Mouse (Mus musculus) activated CD4-positive, CD25-positive, alpha-beta regulatory T cell, adult 4 months (primary cell): Measurements from ENCODE around the gene Rxfp4. TPM values are rescaled to one million over a fixed set of nuclear protein-coding genes. Genes with fewer than 3 reads are reported as not detected.
A peak's percentile ranks its signal among the peaks of the same experiment; 100 is the strongest.

Source experiments
- ATAC-seq: one replicate; pipeline ENCODE4 v1.8.0; 2017
- polyA plus RNA-seq, 2 experiments: library from polyadenylated mRNA; unstranded; fragments of 100-300 nt; shearing (Covaris generic); gene quantifications; one replicate each; pipeline ENCODE4 v1.2.1; 2017

The Rxfp4 gene
- polyA plus RNA-seq: not detected

DNA sequence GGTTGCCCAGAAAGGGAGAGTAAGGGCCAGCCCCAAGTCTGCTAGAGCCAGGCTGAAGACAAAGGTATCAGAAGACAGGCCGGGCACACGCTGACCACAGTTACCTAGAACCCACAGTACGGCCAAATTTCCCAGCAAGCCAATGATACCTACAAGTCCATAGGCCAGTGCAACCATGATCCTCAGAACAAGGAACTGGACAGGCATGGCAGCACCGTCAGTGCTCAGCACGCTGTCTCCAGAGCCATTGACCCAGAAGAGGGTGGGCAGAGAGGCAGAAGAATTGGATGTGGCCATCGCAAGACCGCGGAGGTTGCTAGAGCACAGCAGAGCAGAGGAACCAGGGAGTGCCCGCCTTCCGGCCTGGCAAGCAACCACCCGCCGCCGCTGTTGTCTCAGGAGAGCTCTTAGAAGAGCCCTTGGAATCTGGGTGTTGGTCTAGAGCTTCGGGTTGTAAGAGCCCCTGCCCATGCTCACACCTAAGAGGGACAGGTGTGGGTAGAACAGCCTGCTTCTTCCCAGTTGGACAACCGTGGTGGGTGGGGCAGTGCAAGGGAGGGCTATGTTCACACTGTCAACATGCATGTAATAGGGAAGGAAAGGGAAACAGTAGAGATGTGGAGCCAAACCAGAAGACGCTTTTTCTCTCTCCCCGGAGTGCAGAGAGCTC is at the start of gene Rxfp4:
Gene Rxfp4 (minus strand): TSS at position 297 of the 670 bp plus-strand sequence.
- no peak for ATAC-seq

DNA sequence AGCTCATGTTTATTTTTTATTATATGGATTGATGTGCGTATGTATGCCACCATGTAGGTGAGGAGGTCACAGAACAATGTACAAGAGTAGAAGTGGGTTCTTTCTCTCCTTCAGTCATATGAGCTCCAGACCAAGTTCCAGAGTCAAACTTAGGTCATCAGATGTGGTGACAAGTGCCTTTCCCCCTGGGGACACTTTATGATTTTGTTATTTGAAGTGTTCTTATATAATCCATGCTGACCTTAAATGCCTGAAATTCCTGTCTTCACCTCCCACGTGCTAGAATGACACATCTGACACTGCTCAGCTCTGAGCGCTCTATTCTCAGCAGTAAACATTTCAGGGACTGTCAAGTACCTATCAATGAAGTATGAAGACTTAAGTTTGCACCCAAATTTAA is 48.3 kb upstream of the Rxfp4 start:
- ATAC-seq: no peak

- ATAC-seq: no peak
Observed at GRCm38 (mm10) chr3:88700247-88700646, 47.3 kb upstream of the Rxfp4 start.

GRCm38 (mm10) chr3:88698834-88699233 is 45.9 kb upstream of the Rxfp4 start:
- no peak for ATAC-seq

DNA sequence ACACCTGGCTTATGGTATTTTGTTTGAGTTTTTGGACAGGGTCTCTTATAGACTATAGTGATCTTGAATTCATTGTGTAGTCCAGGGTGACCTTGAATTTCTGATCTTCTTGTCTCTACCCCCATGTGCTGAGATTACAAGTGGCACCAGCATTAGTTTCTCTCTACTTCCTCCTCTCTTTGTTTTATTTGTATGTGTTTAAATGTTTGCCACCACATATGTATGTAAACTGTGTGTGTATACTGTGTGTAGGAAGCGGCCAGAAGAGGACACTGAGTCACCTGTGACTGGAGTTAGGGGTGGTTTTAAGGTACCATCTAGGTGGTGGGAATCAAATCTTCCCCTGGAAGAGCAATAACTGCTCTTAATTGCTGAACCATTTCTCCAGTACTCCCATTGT is 45.1 kb upstream of the Rxfp4 start:
- ATAC-seq: no peak

GRCm38 (mm10) chr3:88695545-88695944 is 42.6 kb upstream of the Rxfp4 start:
- ATAC-seq: no peak

- no peak for ATAC-seq
Observed at GRCm38 (mm10) chr3:88689079-88689478, 36.1 kb upstream of the Rxfp4 start.

DNA sequence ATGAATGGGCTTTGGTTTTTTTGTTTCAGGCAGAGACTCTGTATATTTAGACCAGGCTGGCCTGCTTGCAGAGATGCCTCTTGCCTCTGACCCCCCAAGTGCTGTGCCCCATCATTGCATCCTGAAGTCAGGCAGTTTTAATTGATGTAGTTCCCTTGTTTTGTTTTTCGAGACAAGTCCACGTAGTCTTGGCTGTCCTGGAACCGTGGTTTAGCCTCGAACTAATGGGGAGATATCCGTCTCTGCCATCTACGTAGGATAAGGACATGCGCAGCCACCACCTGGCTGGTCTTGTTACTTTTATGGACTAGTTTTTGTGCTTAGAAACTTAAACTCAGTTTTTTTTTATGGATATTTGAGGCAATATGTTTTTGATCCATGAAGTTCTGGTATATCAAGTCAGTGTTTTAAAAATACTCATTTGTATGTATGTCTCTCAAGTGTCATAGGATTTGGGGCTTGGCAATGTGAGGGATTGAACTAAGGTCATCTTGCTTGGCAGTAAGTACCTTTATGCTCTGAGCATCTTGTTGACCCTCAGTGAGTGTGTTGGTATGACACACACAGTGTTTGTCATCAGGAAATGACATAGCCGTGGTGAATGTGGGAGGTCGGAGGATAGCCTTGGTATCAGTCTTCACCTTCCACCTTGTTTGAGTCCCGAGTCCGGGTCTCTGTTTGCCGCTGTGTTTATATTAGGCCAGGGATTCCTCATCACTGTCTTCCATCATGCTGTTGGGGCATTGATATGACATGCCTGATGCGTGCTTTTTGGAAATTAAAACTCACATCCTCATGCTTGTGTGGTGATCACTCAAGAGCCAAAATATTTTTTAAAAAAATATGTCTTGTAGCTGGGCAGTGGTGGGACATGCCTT is 34.0 kb upstream of the Rxfp4 start:
- ATAC-seq: no peak

- peak; percentile 0 for ATAC-seq
Observed at GRCm38 (mm10) chr3:88685958-88686451, 33.1 kb upstream of the Rxfp4 start.

DNA sequence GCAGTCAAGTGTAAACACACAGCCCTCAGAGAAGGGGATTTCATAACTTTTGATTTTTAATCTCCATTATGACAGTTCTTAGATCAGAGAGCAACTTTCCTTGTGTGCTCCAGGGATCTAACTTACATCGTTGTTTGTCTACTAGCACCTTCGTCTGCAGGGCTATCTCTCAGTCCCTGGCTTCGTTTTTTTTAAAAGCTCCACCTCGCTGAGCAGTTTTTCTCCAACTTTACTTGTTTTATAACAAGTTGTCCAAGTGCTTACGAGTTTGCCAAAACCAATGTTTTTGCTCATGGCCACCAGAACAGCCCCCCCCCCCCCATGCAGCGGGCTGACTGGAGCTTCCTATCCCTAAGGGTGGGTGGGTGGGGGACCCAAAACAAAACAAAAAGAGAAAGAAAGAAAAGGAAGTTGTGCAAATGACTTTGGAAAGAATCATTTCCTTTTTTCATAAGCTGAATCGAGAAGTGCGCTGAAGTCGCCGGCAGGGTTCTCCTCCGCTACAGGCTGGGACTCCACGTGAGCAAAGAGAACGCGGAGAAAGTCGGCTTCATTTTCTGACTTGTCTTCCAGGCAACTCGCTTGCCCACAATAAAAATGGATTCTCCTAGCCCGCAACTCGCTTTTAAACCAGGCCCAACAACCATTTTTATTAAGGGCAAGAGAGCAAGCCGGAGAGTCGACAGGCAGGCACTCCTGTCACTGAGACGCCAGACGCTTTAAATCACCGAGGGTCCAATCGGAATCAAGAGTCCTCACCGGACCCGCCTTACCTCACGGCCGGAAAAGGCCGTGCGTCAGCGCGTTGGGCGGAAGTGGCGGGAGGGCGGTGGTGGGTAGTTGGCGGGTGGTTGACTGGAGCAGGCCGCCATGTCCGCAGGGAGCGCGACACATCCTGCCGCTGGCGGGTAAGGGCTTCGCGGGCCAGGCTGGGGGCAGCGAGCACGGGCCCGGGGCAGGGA is 32.3 kb upstream of the Rxfp4 start, which contains the start of gene Khdc4:
Gene Khdc4 (plus strand): TSS at position 824 of the 962 bp plus-strand sequence.
- peak; percentile 97 for ATAC-seq

DNA sequence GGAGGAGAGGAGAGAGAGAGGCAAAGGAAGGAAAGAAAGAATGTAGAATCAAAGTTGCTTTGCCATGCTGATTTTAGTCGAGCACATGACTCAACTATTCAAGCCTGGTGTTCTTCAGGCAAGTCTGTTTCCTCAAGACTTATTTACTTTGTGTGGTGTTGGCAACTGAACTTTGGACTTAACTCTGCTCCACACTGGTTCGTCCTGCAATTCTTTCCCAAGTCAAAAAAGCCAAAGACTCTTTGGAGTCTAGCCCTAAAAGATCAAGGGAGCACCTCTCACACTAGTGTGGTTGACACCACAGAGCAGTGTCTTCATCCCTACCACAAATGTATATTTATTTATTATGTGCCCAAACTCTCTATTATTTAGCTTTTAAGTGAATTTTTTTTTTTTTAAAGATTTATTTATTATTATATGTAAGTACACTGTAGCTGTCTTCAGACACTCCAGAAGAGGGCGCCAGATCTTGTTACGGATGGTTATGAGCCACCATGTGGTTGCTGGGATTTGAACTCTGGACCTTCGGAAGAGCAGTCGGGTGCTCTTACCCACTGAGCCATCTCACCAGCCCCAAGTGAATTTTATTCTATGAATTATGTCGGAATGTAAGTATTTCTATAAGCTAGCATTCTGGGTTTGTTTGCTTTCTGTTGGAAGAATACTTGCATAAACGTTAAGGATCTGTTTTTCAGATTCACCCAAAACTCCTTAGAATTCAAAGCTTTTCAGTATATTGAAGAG is 31.5 kb upstream of the Rxfp4 start:
- ATAC-seq: no peak

DNA sequence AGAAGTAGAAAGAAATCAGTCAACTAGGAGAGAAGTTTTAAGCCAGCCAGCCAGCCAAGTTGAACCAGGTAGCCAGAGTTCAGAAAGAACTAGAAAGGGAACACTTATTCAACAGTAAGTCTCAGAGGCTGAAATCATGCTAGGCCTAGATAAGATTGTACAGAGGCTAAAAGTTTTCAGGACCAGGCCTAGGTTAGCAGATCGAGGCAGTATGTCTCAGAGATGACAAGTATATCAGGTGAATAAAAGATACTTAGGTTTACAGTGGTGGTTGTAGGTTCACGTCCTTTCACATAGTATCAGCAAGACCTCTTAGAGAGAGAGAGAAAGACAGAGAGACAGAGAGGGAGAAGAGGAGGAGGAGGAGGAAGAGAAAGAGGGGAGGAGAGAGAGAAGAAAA is 30.9 kb upstream of the Rxfp4 start:
- no peak for ATAC-seq

DNA sequence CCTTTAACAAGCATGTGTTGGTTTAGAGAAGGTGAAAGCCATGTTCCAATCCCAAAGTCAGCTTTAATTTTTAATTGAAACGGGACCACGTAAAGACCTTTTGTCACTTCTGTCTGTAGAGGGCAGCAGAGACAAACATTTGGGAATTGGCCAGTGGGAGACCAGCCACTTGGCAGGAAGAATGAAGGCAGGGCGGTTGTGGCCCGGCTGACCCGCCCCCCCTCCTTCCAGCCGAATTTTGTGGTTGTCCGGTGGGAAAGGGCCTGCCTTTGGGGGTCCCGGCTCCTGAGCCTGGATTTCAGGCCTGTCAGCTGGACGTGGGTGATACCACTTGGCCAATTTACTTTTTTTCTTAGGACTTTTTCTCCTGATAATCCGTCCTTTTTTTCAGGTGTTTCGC is 24.5 kb upstream of the Rxfp4 start:
- ATAC-seq: peak; percentile 57

- peak; percentile 52 for ATAC-seq
Observed at GRCm38 (mm10) chr3:88664095-88664494, 11.2 kb upstream of the Rxfp4 start.

DNA sequence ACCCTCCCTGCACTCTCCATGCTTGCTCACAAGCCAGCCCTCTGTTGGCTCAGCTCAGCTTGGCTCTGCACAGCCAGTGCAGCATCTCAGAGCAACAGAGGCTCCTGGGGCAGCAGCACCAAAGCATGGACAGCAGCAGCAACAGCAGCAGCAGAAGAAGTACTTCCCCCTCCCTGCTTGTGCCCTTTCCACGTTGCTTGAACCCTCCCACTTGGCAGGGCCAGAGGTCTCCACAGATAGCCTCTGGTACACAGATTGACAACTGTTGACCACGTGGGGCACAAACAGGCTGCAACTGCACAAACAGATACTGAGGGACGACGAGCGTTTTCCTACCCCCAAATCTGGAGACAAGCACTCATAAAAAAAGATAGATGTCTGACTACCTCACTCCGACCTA is 6.9 kb upstream of the Rxfp4 start:
- ATAC-seq: no peak

DNA sequence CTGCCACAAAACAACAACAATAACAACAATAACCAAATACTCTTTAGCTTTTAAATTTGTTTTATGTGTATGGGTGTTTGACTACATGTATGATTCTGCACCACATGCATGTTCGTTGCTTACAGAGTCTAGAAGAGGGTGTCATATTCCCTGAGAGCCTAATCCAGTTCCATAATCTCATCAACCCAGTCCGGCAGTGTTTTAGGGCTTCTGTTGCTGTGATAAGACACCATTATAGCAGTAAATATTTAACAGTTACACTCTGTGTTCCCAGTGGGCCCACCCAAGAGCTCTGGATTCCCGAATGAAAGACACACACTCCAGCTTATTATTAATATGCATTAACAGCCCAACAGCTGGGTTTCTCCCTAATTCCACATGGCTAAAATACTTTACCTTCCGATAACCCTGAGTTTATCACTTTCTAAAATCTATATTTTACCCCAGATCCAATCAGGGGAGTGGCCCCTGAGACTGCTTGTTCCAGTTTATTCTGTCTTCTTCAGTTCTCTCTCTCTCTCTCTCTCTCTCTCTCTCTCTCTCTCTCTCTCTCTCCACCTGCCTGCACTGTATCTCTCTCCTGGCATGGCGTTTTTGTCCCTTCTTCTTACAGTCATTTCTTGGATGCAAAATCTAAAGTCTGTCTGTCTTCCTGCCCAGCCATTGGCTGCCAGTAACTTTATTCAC is 5.6 kb upstream of the Rxfp4 start:
- no peak for ATAC-seq

GRCm38 (mm10) chr3:88655619-88656018 is 2.7 kb upstream of the Rxfp4 start:
- ATAC-seq: no peak

DNA sequence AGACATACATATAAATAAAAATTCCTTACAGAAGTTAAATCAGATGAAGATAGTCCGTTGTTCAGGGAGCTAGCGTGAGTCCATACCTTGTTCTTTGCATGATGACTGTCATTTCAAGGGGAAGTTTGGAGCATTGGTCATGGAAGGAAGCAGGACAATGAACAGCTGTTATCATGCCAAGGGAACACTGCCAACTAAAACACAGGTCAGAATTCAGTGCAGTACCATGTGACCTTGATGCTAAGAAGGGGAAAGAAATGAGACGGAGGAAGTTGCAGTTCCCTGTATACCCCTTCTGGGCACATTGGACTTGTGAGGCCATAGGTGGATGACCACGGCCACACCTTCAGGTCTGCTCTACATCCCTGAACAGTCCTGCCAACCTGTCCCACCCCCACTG is 1.7 kb upstream of the Rxfp4 start:
- no peak for ATAC-seq

- no peak for ATAC-seq
Observed at GRCm38 (mm10) chr3:88653516-88654370, 801 bp upstream of the Rxfp4 start.
